Mouse (Mus musculus): ENCODE results near the gene Gnat1.

Gene Gnat1

GRCm38 (mm10) chr9:107645577-107645976 lies 33.9 kb downstream of the Gnat1 start:
- DNase-seq (ENCODE audit: low read depth, low spot score), result no peak

- DNase-seq (ENCODE audit: low read depth, low spot score), result no peak
These were observed 34.4 kb downstream of the Gnat1 start for GRCm38 (mm10) chr9:107645153-107645510.

GRCm38 (mm10) chr9:107644495-107645152 lies 34.9 kb downstream of the Gnat1 start:
- DNase-seq (ENCODE audit: low read depth, low spot score), result peak; percentile 78

GRCm38 (mm10) chr9:107643544-107644214 lies 35.8 kb downstream of the Gnat1 start:
- no peak for DNase-seq (ENCODE audit: low read depth, low spot score)

- no peak for DNase-seq (ENCODE audit: low read depth, low spot score)
These were observed 37.8 kb downstream of the Gnat1 start for GRCm38 (mm10) chr9:107641666-107642065.

GRCm38 (mm10) chr9:107640257-107640772 lies 39.2 kb downstream of the Gnat1 start:
- DNase-seq (ENCODE audit: low read depth, low spot score), result no peak

GRCm38 (mm10) chr9:107637070-107637469 lies 42.4 kb downstream of the Gnat1 start:
- no peak for DNase-seq (ENCODE audit: low read depth, low spot score)

GRCm38 (mm10) chr9:107635279-107636028 lies 44.1 kb downstream of the Gnat1 start, which contains the start of gene Gnai2:
Gnai2 (minus strand) TSS chr9:107635367.
- peak; percentile 93 for DNase-seq (ENCODE audit: low read depth, low spot score)

GRCm38 (mm10) chr9:107634406-107635278 lies 44.9 kb downstream of the Gnat1 start:
- no peak for DNase-seq (ENCODE audit: low read depth, low spot score)

GRCm38 (mm10) chr9:107633661-107634405 lies 45.7 kb downstream of the Gnat1 start:
- DNase-seq (ENCODE audit: low read depth, low spot score), result no peak

GRCm38 (mm10) chr9:107633091-107633660 lies 46.3 kb downstream of the Gnat1 start:
- no peak for DNase-seq (ENCODE audit: low read depth, low spot score)

- no peak for DNase-seq (ENCODE audit: low read depth, low spot score)
These were observed 47.0 kb downstream of the Gnat1 start for GRCm38 (mm10) chr9:107632478-107632877.

- no peak for DNase-seq (ENCODE audit: low read depth, low spot score)
These were observed 47.7 kb downstream of the Gnat1 start for GRCm38 (mm10) chr9:107631861-107632260.

GRCm38 (mm10) chr9:107631311-107631826 lies 48.1 kb downstream of the Gnat1 start:
- no peak for DNase-seq (ENCODE audit: low read depth, low spot score)

GRCm38 (mm10) chr9:107630576-107630975 lies 48.9 kb downstream of the Gnat1 start:
- no peak for DNase-seq (ENCODE audit: low read depth, low spot score)

- no peak for DNase-seq (ENCODE audit: low read depth, low spot score)
These were observed 49.5 kb downstream of the Gnat1 start for GRCm38 (mm10) chr9:107629901-107630425.

GRCm38 (mm10) chr9:107629411-107629730 lies 50.1 kb downstream of the Gnat1 start:
- no peak for DNase-seq (ENCODE audit: low read depth, low spot score)

GRCm38 (mm10) chr9:107628721-107629410 lies 50.6 kb downstream of the Gnat1 start:
- no peak for DNase-seq (ENCODE audit: low read depth, low spot score)

Measured in telencephalon, adult 2 months (tissue).